In genomic region chr19:42673133-42673532, GRCm38 (mm10) we compare ENCODE assay signal across 9 mouse cellular contexts.
DNase-seq lines count a peak whose midpoint lies in the region.
"Had no signal": no experiment of that assay in that cellular context is flagged by ENCODE, and none has a peak within 500 bp of the region (broad histone marks: within the 10 kb centered on the region; RNA-seq: fewer than 3 reads in every experiment).

No protein-coding gene starts in this region.

- H3K4me3 ChIP-seq in midbrain, embryonic 10.5 days, result no peak overlapping the region; the same call in 1 of the 2 replicates
- H3K4me3 ChIP-seq: limb, embryonic 13.5 days had no signal

- H3K27ac ChIP-seq in midbrain, embryonic 10.5 days (replicated peaks), result peak overlapping the region; percentile 13; the same call in 1 of the 2 replicates
- H3K27ac ChIP-seq: limb, embryonic 13.5 days had no signal

- WGBS in midbrain, embryonic 10.5 days, result 17% methylated on average over 9 of the region's 9 CpGs

- peaks cover 48% of the 10 kb centered on the region for H3K4me1 ChIP-seq in midbrain, embryonic 10.5 days

- no peaks in the 10 kb centered on the region for H3K36me3 ChIP-seq in midbrain, embryonic 10.5 days
- H3K36me3 ChIP-seq: limb, embryonic 13.5 days had no signal

- DNase-seq in cerebellum, postnatal 14 days, result peak; percentile 25 to 39
- DNase-seq in forelimb bud, embryonic 11.5 days (ENCODE audit: low read depth, low spot score), result peak; percentile 34
- DNase-seq in kidney, postnatal 14 days, result peak; percentile 39
- peak; percentile 75 for DNase-seq in midbrain, embryonic 10.5 days (ENCODE audit: low spot score)
- DNase-seq in natural killer cell, adult 2 months (ENCODE audit: low spot score in 2 of 2), result no peak
- no peak for DNase-seq in heart, postnatal 4 days
- no peak for DNase-seq in heart, adult 9 months (ENCODE audit: low spot score in 2 of 2)
- DNase-seq in thymus, postnatal 25 days, result no peak

- H3K27me3 ChIP-seq in midbrain, embryonic 10.5 days (ENCODE audit: low read depth, poor library complexity, severe bottlenecking), result peaks cover 74% of the 10 kb centered on the region

- no peaks in the 10 kb centered on the region for H3K9me3 ChIP-seq in midbrain, embryonic 10.5 days (replicated peaks)
- H3K9me3 ChIP-seq: limb, embryonic 13.5 days had no signal

Comparison
In these comparisons a context has a peak if more than half of its experiments do, and no peak if none do; other contexts are left out.
1. DNase-seq: peak in cerebellum, postnatal 14 days (2 of 2), forelimb bud, embryonic 11.5 days (single experiment), kidney, postnatal 14 days (single experiment) and midbrain, embryonic 10.5 days (single experiment); none in natural killer cell, adult 2 months (0 of 2), heart, postnatal 4 days (single experiment), heart, adult 9 months (0 of 2) and thymus, postnatal 25 days (single experiment).